Mouse (Mus musculus): Measurements from ENCODE around the gene Dusp16.

- no peak for TF ChIP-seq CTCF (IDR thresholded peaks at IDR 0.05; ENCODE audit: borderline replicate concordance, control insufficient read depth, extremely low read depth, insufficient read depth, low read length, poor library complexity)
- TF ChIP-seq POLR2A (IDR thresholded peaks at IDR 0.05; ENCODE audit: control insufficient read depth, extremely low read depth, insufficient read depth, low read length, poor library complexity): no peak
These were observed 95.9 kb downstream of the Dusp16 start for GRCm38 (mm10) chr6:134696554-134696953.
